Mouse (Mus musculus) hindbrain, embryonic 11.5 days (tissue): ENCODE data around the gene Prkcq. TPM values are rescaled to one million over a fixed set of nuclear protein-coding genes. Genes with fewer than 3 reads are reported as not detected.

Experiments used
- ATAC-seq: fragments of 200-750 bp; cut with Nextera tagmentation; 2 replicates; pipeline ENCODE4 v1.8.0; 2017; ENCODE audit warnings: mild to moderate bottlenecking, moderate TSS enrichment, moderate library complexity; ENCODE audit not compliant: low FRiP score
- DNase-seq: peaks from one replicate; pipeline ENCODE4 v3.0.0-alpha.2; 2015; ENCODE audit warnings: low spot score
- H3K27ac ChIP-seq: fragments of 300-500 bp; sonication (generic); 2 replicates; pipeline ENCODE4 v1.5.1; 2014; ENCODE audit warnings: mild to moderate bottlenecking, low read depth, low read length
- H3K27me3 ChIP-seq: fragments of 300-500 bp; sonication (generic); 2 replicates; pipeline ENCODE4 v1.6.1; 2014; ENCODE audit warnings: mild to moderate bottlenecking, low read length, moderate library complexity, mixed read lengths; ENCODE audit not compliant: control insufficient read depth, insufficient read depth
- H3K36me3 ChIP-seq: fragments of 300-500 bp; sonication (generic); 2 replicates; pipeline ENCODE4 v1.6.1; 2014; ENCODE audit warnings: mild to moderate bottlenecking, low read length, moderate library complexity, mixed read lengths; ENCODE audit not compliant: control insufficient read depth, insufficient read depth
- H3K4me1 ChIP-seq: fragments of 300-500 bp; sonication (generic); replicated peaks from 2 replicates; pipeline ENCODE4 v1.6.1; 2014; ENCODE audit warnings: low read length, mixed read lengths; ENCODE audit not compliant: control insufficient read depth, insufficient read depth
- H3K4me2 ChIP-seq: fragments of 300-500 bp; sonication (generic); replicated peaks from 2 replicates; pipeline ENCODE4 v1.6.1; 2014; ENCODE audit warnings: mild to moderate bottlenecking, low read depth, low read length
- H3K4me3 ChIP-seq: fragments of 300-500 bp; sonication (generic); 2 replicates; pipeline ENCODE4 v1.5.1; 2014; ENCODE audit warnings: low read depth, low read length
- H3K9ac ChIP-seq: fragments of 300-500 bp; sonication (generic); 2 replicates; pipeline ENCODE4 v1.6.1; 2014; ENCODE audit warnings: low read depth, low read length
- H3K9me3 ChIP-seq: fragments of 300-500 bp; sonication (generic); 2 replicates; pipeline ENCODE4 v1.6.1; 2016; ENCODE audit warnings: low read length; ENCODE audit not compliant: control insufficient read depth
- WGBS: fragments of 180-500 bp; shearing (Covaris S2); extraction: QIAGEN DNeasy Blood & Tissue Kit; methylation state at CpG from one replicate; pipeline ENCODE4 v1.1.7; 2014; 5-methylcytosine and 5-hydroxymethylcytosine counted together
- polyA plus RNA-seq: library from polyadenylated mRNA; unstranded; fragments of >200 nt; fragmentation: Nextera tagmentation; extraction: Ambion mirVana; gene quantifications from 2 replicates; pipeline ENCODE4 v1.2.1, GENCODE M21; 2014

Prkcq gene
- polyA plus RNA-seq, 1 experiment from 2014 or later = 3.1 TPM

- Histone ChIP-seq H3K4me3 (no peak overlapping the region), H3K9me3 (no peaks in the 10 kb centered on the region), H3K27ac (no peak overlapping the region), H3K36me3 (no peaks in the 10 kb centered on the region), H3K9ac (no peak overlapping the region), H3K4me2 (no peak overlapping the region), H3K27me3 (no peaks in the 10 kb centered on the region), H3K4me1 (no peaks in the 10 kb centered on the region)
- ATAC-seq (no peak), DNase-seq (no peak)
- WGBS = 74% methylated on average over 5 of the region's 5 CpGs
Measured at GRCm38 (mm10) chr2:11204232-11204631, 32.3 kb downstream of the Prkcq start.

- Histone ChIP-seq H3K4me1 (no peaks in the 10 kb centered on the region), H3K4me3 (no peak overlapping the region), H3K9ac (no peak overlapping the region), H3K27ac (no peak overlapping the region), H3K4me2 (no peak overlapping the region), H3K27me3 (no peaks in the 10 kb centered on the region), H3K9me3 (no peaks in the 10 kb centered on the region), H3K36me3 (no peaks in the 10 kb centered on the region)
- no peak for DNase-seq
- 95% methylated on average over 9 of the region's 9 CpGs for WGBS
- no peak for ATAC-seq
Measured at GRCm38 (mm10) chr2:11204961-11205360, 33.1 kb downstream of the Prkcq start.

GRCm38 (mm10) chr2:11205720-11206119, 33.8 kb downstream of the Prkcq start:
- no peaks in the 10 kb centered on the region for H3K4me1 ChIP-seq
- ATAC-seq = no peak
- no peak overlapping the region for H3K4me2 ChIP-seq
- H3K27me3 ChIP-seq = no peaks in the 10 kb centered on the region
- H3K9ac ChIP-seq = no peak overlapping the region
- no peak for DNase-seq
- no peak overlapping the region for H3K27ac ChIP-seq
- no peaks in the 10 kb centered on the region for H3K36me3 ChIP-seq
- 94% methylated on average over 6 of the region's 6 CpGs for WGBS
- no peaks in the 10 kb centered on the region for H3K9me3 ChIP-seq
- H3K4me3 ChIP-seq = no peak overlapping the region

GRCm38 (mm10) chr2:11208263-11208662, 36.4 kb downstream of the Prkcq start:
- H3K27ac ChIP-seq = no peak overlapping the region
- no peak overlapping the region for H3K4me3 ChIP-seq
- WGBS = 87% methylated on average over 9 of the region's 9 CpGs
- H3K9me3 ChIP-seq = no peaks in the 10 kb centered on the region
- H3K36me3 ChIP-seq = no peaks in the 10 kb centered on the region
- no peak overlapping the region for H3K4me2 ChIP-seq
- no peak overlapping the region for H3K9ac ChIP-seq
- ATAC-seq (no peak), DNase-seq (no peak)
- H3K4me1 ChIP-seq = no peaks in the 10 kb centered on the region; the same call in 1 of the 2 replicates
- no peaks in the 10 kb centered on the region for H3K27me3 ChIP-seq

DNA sequence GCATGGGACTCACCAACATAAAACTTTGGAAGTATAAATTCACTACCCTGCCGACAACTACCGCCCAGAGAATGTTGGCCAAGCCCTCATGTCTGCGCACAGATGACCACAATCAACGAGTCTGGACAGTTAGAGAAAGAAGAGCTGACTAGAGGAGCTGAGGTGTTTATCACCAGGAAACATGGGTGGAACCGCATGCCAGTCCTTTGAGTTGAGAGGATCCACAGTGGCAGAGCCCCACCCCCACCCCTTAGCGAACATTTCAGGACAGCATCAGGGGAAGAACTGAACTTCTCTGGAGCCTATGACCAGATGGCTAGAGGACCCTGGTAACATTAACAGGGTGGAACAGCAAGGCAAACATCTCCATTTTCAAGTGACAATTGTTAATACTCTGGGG, 37.4 kb downstream of the Prkcq start:
- 88% methylated on average over 6 of the region's 6 CpGs for WGBS
- no peak for ATAC-seq
- no peaks in the 10 kb centered on the region for H3K36me3 ChIP-seq
- no peaks in the 10 kb centered on the region for H3K9me3 ChIP-seq
- H3K27ac ChIP-seq = no peak overlapping the region
- H3K4me3 ChIP-seq = no peak overlapping the region
- no peak overlapping the region for H3K4me2 ChIP-seq
- DNase-seq = no peak
- H3K9ac ChIP-seq = no peak overlapping the region
- no peaks in the 10 kb centered on the region; the same call in 1 of the 2 replicates for H3K4me1 ChIP-seq
- no peaks in the 10 kb centered on the region for H3K27me3 ChIP-seq

DNA sequence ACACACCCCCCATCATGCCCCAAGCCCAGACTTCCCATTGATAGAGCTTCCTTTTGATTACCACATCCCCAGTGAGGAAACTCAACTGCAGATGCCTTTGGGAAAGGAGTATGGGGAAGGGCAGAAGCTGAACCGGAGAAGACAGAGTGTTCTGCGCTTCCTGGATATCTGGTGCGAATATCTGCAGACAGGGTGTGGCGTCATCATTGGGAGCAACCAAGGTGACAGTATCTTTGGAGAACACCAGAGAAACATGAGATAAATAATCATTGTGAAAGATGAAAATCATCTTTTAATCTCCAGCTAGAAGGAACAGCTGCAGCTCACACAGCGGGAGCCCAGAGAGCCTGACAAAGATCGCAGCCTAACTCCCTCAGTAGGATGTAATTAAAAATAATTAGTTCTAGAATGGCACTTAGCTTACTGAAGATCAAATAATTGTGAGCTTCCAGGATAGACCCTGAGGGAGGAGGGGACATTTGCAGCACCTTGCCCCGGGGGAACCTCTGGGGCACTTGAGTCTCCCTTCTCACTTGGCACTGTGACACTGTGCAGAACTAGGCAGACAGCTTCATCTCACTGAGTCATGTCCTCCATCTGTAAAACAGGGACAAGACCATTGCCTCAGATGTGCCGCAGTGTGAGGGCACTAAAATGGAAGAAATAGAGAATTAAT, 38.5 kb downstream of the Prkcq start:
- ATAC-seq = no peak
- no peak for DNase-seq
- Histone ChIP-seq H3K9ac (no peak overlapping the region), H3K36me3 (no peaks in the 10 kb centered on the region), H3K9me3 (no peaks in the 10 kb centered on the region), H3K4me1 (no peaks in the 10 kb centered on the region; the same call in 1 of the 2 replicates), H3K4me3 (no peak overlapping the region), H3K27ac (no peak overlapping the region), H3K27me3 (no peaks in the 10 kb centered on the region), H3K4me2 (no peak overlapping the region)
- 85% methylated on average over 8 of the region's 8 CpGs for WGBS

DNA sequence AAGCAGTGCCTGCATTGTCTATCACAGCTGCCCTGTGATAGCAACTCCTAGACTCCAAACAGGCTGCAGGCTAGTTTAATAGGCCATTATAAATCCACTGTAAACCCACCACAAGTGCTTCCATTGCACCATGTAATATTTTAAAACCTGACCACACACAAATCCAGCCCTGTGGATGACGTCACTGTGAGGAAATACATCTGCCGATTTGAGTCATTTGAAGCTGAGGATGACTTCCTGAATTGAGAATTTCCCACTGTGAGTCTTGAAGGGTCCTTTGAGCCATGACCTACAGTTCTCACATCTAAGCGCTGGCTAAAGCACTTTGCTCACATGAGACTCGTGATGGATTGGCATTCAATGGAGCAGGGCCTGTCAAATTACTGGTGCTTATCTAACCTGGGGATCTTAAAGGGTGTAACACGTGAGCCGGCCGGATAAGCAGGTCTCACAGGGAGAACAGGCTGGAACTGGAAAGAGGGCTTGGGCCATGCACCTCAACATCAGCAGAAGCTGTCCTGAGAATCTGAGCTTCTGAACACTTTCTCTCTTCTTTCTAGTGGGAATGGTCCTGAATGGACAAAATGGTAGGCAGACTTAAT, 40.2 kb downstream of the Prkcq start:
- H3K9me3 ChIP-seq = no peaks in the 10 kb centered on the region
- WGBS = 68% methylated on average over 7 of the region's 7 CpGs
- no peak overlapping the region for H3K27ac ChIP-seq
- ATAC-seq (no peak), DNase-seq (no peak)
- H3K4me1 ChIP-seq = no peaks in the 10 kb centered on the region; the same call in 1 of the 2 replicates
- H3K27me3 ChIP-seq = no peaks in the 10 kb centered on the region
- no peak overlapping the region for H3K4me3 ChIP-seq
- no peak overlapping the region for H3K4me2 ChIP-seq
- H3K9ac ChIP-seq = no peak overlapping the region
- H3K36me3 ChIP-seq = no peaks in the 10 kb centered on the region

DNA sequence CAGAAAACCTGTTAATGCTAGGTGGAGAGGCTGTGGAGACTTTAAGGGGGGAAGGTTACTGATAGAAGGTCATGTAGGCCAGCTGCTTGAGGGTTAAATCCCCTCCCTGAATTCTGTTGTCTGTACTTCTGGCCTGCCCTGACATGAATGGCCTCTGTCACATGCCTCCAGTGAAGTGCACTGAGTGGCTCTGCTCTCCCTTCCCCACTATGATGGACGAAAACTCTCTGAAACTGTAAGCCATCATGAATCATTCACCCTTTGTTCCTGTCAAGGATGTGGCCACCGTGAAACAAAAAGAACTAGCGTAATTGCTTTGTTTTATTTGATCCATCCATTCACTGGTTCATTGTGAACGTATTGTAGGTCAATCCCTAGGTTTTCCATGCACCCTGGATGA, 44.5 kb downstream of the Prkcq start:
- Histone ChIP-seq H3K4me3 (no peak overlapping the region), H3K9me3 (no peaks in the 10 kb centered on the region), H3K9ac (no peak overlapping the region), H3K36me3 (no peaks in the 10 kb centered on the region), H3K4me1 (no peaks in the 10 kb centered on the region; the same call in 1 of the 2 replicates), H3K4me2 (no peak overlapping the region), H3K27me3 (no peaks in the 10 kb centered on the region), H3K27ac (no peak overlapping the region)
- DNase-seq = no peak
- ATAC-seq = no peak
- 74% methylated on average over 4 of the region's 4 CpGs for WGBS

- no peak overlapping the region for H3K9ac ChIP-seq
- H3K4me2 ChIP-seq = no peak overlapping the region
- no peak overlapping the region for H3K27ac ChIP-seq
- ATAC-seq (no peak), DNase-seq (no peak)
- no peaks in the 10 kb centered on the region for H3K27me3 ChIP-seq
- H3K4me3 ChIP-seq = no peak overlapping the region
- no peaks in the 10 kb centered on the region for H3K4me1 ChIP-seq
- H3K36me3 ChIP-seq = no peaks in the 10 kb centered on the region
- 77% methylated on average over 5 of the region's 5 CpGs for WGBS
- H3K9me3 ChIP-seq = no peaks in the 10 kb centered on the region
Measured at GRCm38 (mm10) chr2:11216847-11217246, 44.9 kb downstream of the Prkcq start.
